In genomic region chr14:93826042-93826462, GRCm38 (mm10) we compare ENCODE assay signal across 11 mouse cellular contexts.
A peak's percentile ranks its signal among the peaks of the same experiment; 100 is the strongest.
DNase-seq lines count a peak whose midpoint lies in the region; ATAC-seq and TF ChIP-seq lines count a peak whose summit lies in the region.
"Had no signal": no experiment of that assay in that cellular context is flagged by ENCODE, and none has a peak within 500 bp of the region (broad histone marks: within the 10 kb centered on the region; RNA-seq: fewer than 3 reads in every experiment).

No protein-coding gene starts in this region.

- no peak for TF ChIP-seq POLR2A in heart, adult 2 months (IDR thresholded peaks at IDR 0.05; ENCODE audit: insufficient read depth, low read depth, low read length)

- H3K9me3 ChIP-seq in forebrain, embryonic 15.5 days: no peaks in the 10 kb centered on the region
- no peaks in the 10 kb centered on the region for H3K9me3 ChIP-seq in neural tube, embryonic 14.5 days (ENCODE audit: control insufficient read depth, low read length)

- no peaks in the 10 kb centered on the region for H3K27me3 ChIP-seq in forebrain, embryonic 15.5 days
- no peaks in the 10 kb centered on the region for H3K27me3 ChIP-seq in neural tube, embryonic 14.5 days (ENCODE audit: control insufficient read depth, insufficient read depth, low read length)
- H3K27me3 ChIP-seq in heart, adult 2 months (ENCODE audit: control insufficient read depth, insufficient read depth, low read length): no peaks in the 10 kb centered on the region

- H3K4me1 ChIP-seq in forebrain, embryonic 15.5 days: peaks cover 9% of the 10 kb centered on the region
- H3K4me1 ChIP-seq in neural tube, embryonic 14.5 days (ENCODE audit: control insufficient read depth, insufficient read depth, low read length): peaks cover 5% of the 10 kb centered on the region; the same call in 1 of the 2 replicates
- no peaks in the 10 kb centered on the region for H3K4me1 ChIP-seq in heart, adult 2 months (ENCODE audit: control insufficient read depth, insufficient read depth, low read length)

- no peak overlapping the region for H3K4me3 ChIP-seq in forebrain, embryonic 15.5 days
- H3K4me3 ChIP-seq in neural tube, embryonic 14.5 days (ENCODE audit: low read depth, low read length): no peak overlapping the region
- H3K4me3 ChIP-seq in heart, adult 2 months: no peak overlapping the region

- intact Hi-C loops in heart, adult 2 months (cut with DNase I): no loop called here

- DNase-seq in layer of hippocampus, postnatal 10 days (ENCODE audit: low spot score in 2 of 2): peak; percentile 12 to 21
- no peak for DNase-seq in layer of hippocampus, adult 8-10 months (ENCODE audit: low spot score in 2 of 2)
- DNase-seq in cerebellum, adult 18-20 months: peak; percentile 54 to 60
- DNase-seq in frontal cortex, postnatal 25 days (ENCODE audit: low spot score in 2 of 2): no peak
- DNase-seq in heart, adult 2 months: no peak
- no peak for DNase-seq in lung, adult 18-20 months
- DNase-seq: gastrocnemius, postnatal 10 days; heart, postnatal 36 days; kidney, postnatal 14 days had no signal

- no peaks in the 10 kb centered on the region for H3K79me2 ChIP-seq in heart, adult 2 months (replicated peaks; ENCODE audit: control insufficient read depth, insufficient read depth, low read length)

- 0 out of 2 replicates have a peak, but pooled peaks have one; percentile 43 for ATAC-seq in forebrain, embryonic 15.5 days (replicated peaks)
- ATAC-seq in neural tube, embryonic 14.5 days (ENCODE audit: low read depth): peak; percentile 78; the same call in 1 of the 2 replicates

- no peak overlapping the region for H3K4me2 ChIP-seq in forebrain, embryonic 15.5 days (replicated peaks)
- H3K4me2 ChIP-seq in neural tube, embryonic 14.5 days (ENCODE audit: low read depth, low read length): no peak overlapping the region

- TF ChIP-seq CTCF in heart, adult 2 months (IDR thresholded peaks at IDR 0.05): no peak

- TF ChIP-seq EP300 in heart, adult 2 months (IDR thresholded peaks at IDR 0.05; ENCODE audit: insufficient read depth, low read depth, low read length): no peak

- no peak overlapping the region for H3K9ac ChIP-seq in forebrain, embryonic 15.5 days (replicated peaks)
- H3K9ac ChIP-seq in neural tube, embryonic 14.5 days (replicated peaks; ENCODE audit: low read depth, low read length): no peak overlapping the region
- H3K9ac ChIP-seq in heart, adult 2 months (ENCODE audit: low read depth, low read length): no peak overlapping the region

- H3K27ac ChIP-seq in forebrain, embryonic 15.5 days (replicated peaks): no peak overlapping the region
- H3K27ac ChIP-seq in neural tube, embryonic 14.5 days (ENCODE audit: low read depth, low read length): no peak overlapping the region; the same call in 1 of the 2 replicates
- H3K27ac ChIP-seq in heart, adult 2 months: no peak overlapping the region

- no peaks in the 10 kb centered on the region for H3K36me3 ChIP-seq in forebrain, embryonic 15.5 days
- no peaks in the 10 kb centered on the region for H3K36me3 ChIP-seq in neural tube, embryonic 14.5 days (ENCODE audit: control insufficient read depth, insufficient read depth, low read length)
- no peaks in the 10 kb centered on the region for H3K36me3 ChIP-seq in heart, adult 2 months (ENCODE audit: control insufficient read depth, insufficient read depth, low read length)

- WGBS in forebrain, embryonic 15.5 days: 9% methylated on average over 6 of the region's 6 CpGs
- 31% methylated on average over 6 of the region's 6 CpGs for WGBS in neural tube, embryonic 14.5 days
- 68% methylated on average over 6 of the region's 6 CpGs for WGBS in heart, adult 2 months

Comparison
In these comparisons a context has a peak if more than half of its experiments do, and no peak if none do; other contexts are left out.
1. DNase-seq: peak in layer of hippocampus, postnatal 10 days (2 of 2) and cerebellum, adult 18-20 months (2 of 2); none in layer of hippocampus, adult 8-10 months (0 of 2), frontal cortex, postnatal 25 days (0 of 2), heart, adult 2 months (0 of 2) and lung, adult 18-20 months (0 of 2).